12 mouse cellular contexts compared by ENCODE assay signal in genomic region chr6:136475171-136475860, GRCm38 (mm10). TPM values are rescaled to one million over a fixed set of nuclear protein-coding genes. Genes with fewer than 3 reads are reported as not detected.
DNase-seq lines count a peak whose midpoint lies in the region; ATAC-seq and TF ChIP-seq lines count a peak whose summit lies in the region.
"Had no signal": no experiment of that assay in that cellular context is flagged by ENCODE, and none has a peak within 500 bp of the region (broad histone marks: within the 10 kb centered on the region; RNA-seq: fewer than 3 reads in every experiment).

No protein-coding gene starts in this region.

- TF ChIP-seq POLR2A in olfactory bulb, adult 2 months (IDR thresholded peaks at IDR 0.05; ENCODE audit: insufficient read depth, low read depth, low read length), result no peak

- H3K27ac ChIP-seq in heart, embryonic 10.5 days, result peak overlapping the region; percentile 56
- no peak overlapping the region for H3K27ac ChIP-seq in neural tube, embryonic 11.5 days (ENCODE audit: low read depth, low read length)
- no peak overlapping the region for H3K27ac ChIP-seq in neural tube, embryonic 15.5 days (replicated peaks)
- no peak overlapping the region for H3K27ac ChIP-seq in forebrain, embryonic 14.5 days (ENCODE audit: low read depth, low read length)
- 0 out of 2 replicates have a peak overlapping the region, but pooled peaks have one; percentile 14 for H3K27ac ChIP-seq in olfactory bulb, adult 2 months (ENCODE audit: insufficient read depth, low read depth, low read length)
- H3K27ac ChIP-seq: lung, embryonic 15.5 days; stomach, embryonic 15.5 days had no signal

- TF ChIP-seq CTCF in olfactory bulb, adult 2 months (IDR thresholded peaks at IDR 0.05; ENCODE audit: insufficient read depth, low read depth, low read length), result no peak

- intact Hi-C loops in heart, postnatal 25 days (cut with DNase I), result no loop called here

- no peaks in the 10 kb centered on the region for H3K9me3 ChIP-seq in heart, embryonic 10.5 days
- H3K9me3 ChIP-seq in neural tube, embryonic 11.5 days (ENCODE audit: control insufficient read depth, low read length), result no peaks in the 10 kb centered on the region
- H3K9me3 ChIP-seq in neural tube, embryonic 15.5 days (replicated peaks), result 0 out of 2 replicates have a peak, but pooled peaks cover 3% of the 10 kb centered on the region
- H3K9me3 ChIP-seq in forebrain, embryonic 14.5 days (replicated peaks; ENCODE audit: control insufficient read depth, low read length), result no peaks in the 10 kb centered on the region
- H3K9me3 ChIP-seq: lung, embryonic 15.5 days; stomach, embryonic 15.5 days had no signal

- no peak overlapping the region for H3K9ac ChIP-seq in neural tube, embryonic 11.5 days (ENCODE audit: low read length)
- no peak overlapping the region for H3K9ac ChIP-seq in neural tube, embryonic 15.5 days (replicated peaks)
- H3K9ac ChIP-seq in forebrain, embryonic 14.5 days (ENCODE audit: low read length), result no peak overlapping the region
- H3K9ac ChIP-seq: lung, embryonic 15.5 days; stomach, embryonic 15.5 days had no signal

- 36% methylated on average over 6 of the region's 6 CpGs for WGBS in heart, embryonic 10.5 days
- WGBS in neural tube, embryonic 11.5 days, result 25% methylated on average over 6 of the region's 6 CpGs
- WGBS in neural tube, embryonic 15.5 days, result 29% methylated on average over 6 of the region's 6 CpGs
- 21% methylated on average over 6 of the region's 6 CpGs for WGBS in forebrain, embryonic 14.5 days
- 30% methylated on average over 6 of the region's 6 CpGs for WGBS in olfactory bulb, adult 2 months

- H3K27me3 ChIP-seq in heart, embryonic 10.5 days (ENCODE audit: insufficient read depth, poor library complexity, severe bottlenecking), result no peaks in the 10 kb centered on the region
- no peaks in the 10 kb centered on the region for H3K27me3 ChIP-seq in neural tube, embryonic 11.5 days (ENCODE audit: control insufficient read depth, insufficient read depth, low read length)
- H3K27me3 ChIP-seq in neural tube, embryonic 15.5 days (replicated peaks), result no peaks in the 10 kb centered on the region
- no peaks in the 10 kb centered on the region for H3K27me3 ChIP-seq in forebrain, embryonic 14.5 days (replicated peaks; ENCODE audit: control insufficient read depth, insufficient read depth, low read length)
- H3K27me3 ChIP-seq: lung, embryonic 15.5 days; stomach, embryonic 15.5 days had no signal

- peaks cover 47% of the 10 kb centered on the region for H3K4me1 ChIP-seq in heart, embryonic 10.5 days
- no peaks in the 10 kb centered on the region for H3K4me1 ChIP-seq in neural tube, embryonic 11.5 days (ENCODE audit: control insufficient read depth, insufficient read depth, low read length)
- H3K4me1 ChIP-seq in neural tube, embryonic 15.5 days, result peaks cover 21% of the 10 kb centered on the region
- H3K4me1 ChIP-seq in forebrain, embryonic 14.5 days (ENCODE audit: control insufficient read depth, insufficient read depth, low read length), result peaks cover 8% of the 10 kb centered on the region
- peaks cover 13% of the 10 kb centered on the region for H3K4me1 ChIP-seq in olfactory bulb, adult 2 months (ENCODE audit: control insufficient read depth, insufficient read depth, low read length)

- H3K36me3 ChIP-seq in heart, embryonic 10.5 days, result no peaks in the 10 kb centered on the region
- no peaks in the 10 kb centered on the region for H3K36me3 ChIP-seq in neural tube, embryonic 11.5 days (ENCODE audit: control insufficient read depth, insufficient read depth, low read length)
- no peaks in the 10 kb centered on the region for H3K36me3 ChIP-seq in neural tube, embryonic 15.5 days
- no peaks in the 10 kb centered on the region for H3K36me3 ChIP-seq in forebrain, embryonic 14.5 days (ENCODE audit: control insufficient read depth, insufficient read depth, low read length)
- H3K36me3 ChIP-seq: lung, embryonic 15.5 days; stomach, embryonic 15.5 days had no signal

- DNase-seq in heart, embryonic 10.5 days (ENCODE audit: low spot score), result no peak
- DNase-seq in heart, postnatal 25 days (ENCODE audit: low spot score), result no peak
- DNase-seq in neural tube, embryonic 11.5 days (ENCODE audit: low spot score), result peak; percentile 46
- peak; percentile 18 for DNase-seq in forebrain, embryonic 14.5 days (ENCODE audit: low spot score)
- DNase-seq in thymus, postnatal 10 days (ENCODE audit: low spot score in 2 of 2), result no peak
- no peak for DNase-seq in lung, postnatal 14 days

- no peak overlapping the region for H3K4me2 ChIP-seq in neural tube, embryonic 11.5 days (ENCODE audit: low read depth)
- H3K4me2 ChIP-seq in neural tube, embryonic 15.5 days, result no peak overlapping the region
- H3K4me2 ChIP-seq in forebrain, embryonic 14.5 days (ENCODE audit: low read length), result no peak overlapping the region
- H3K4me2 ChIP-seq: lung, embryonic 15.5 days; stomach, embryonic 15.5 days had no signal

- H3K4me3 ChIP-seq in heart, embryonic 10.5 days, result no peak overlapping the region
- no peak overlapping the region for H3K4me3 ChIP-seq in neural tube, embryonic 11.5 days (ENCODE audit: low read depth, low read length)
- H3K4me3 ChIP-seq in neural tube, embryonic 15.5 days (replicated peaks), result no peak overlapping the region
- H3K4me3 ChIP-seq in forebrain, embryonic 14.5 days (ENCODE audit: low read depth, low read length), result no peak overlapping the region
- no peak overlapping the region for H3K4me3 ChIP-seq in olfactory bulb, adult 2 months (ENCODE audit: insufficient read depth, low read depth, low read length)
- H3K4me3 ChIP-seq: lung, embryonic 15.5 days; stomach, embryonic 15.5 days had no signal

- ATAC-seq in neural tube, embryonic 11.5 days (ENCODE audit: insufficient read depth, low FRiP score, low TSS enrichment), result no peak
- no peak for ATAC-seq in neural tube, embryonic 15.5 days (ENCODE audit: low FRiP score)
- no peak for ATAC-seq in forebrain, embryonic 14.5 days

RNA-seq across cellular contexts. Expression of gene Atf7ip, which starts 30.7 kb away (rescaled TPM):
- 37.7 and 42.4 TPM in 2 replicates for polyA plus RNA-seq in heart, embryonic 10.5 days (2016; fragmentation: Nextera tagmentation; extraction: Ambion mirVana)
- 10 to 100 TPM; 79.8 to 92.6 TPM for total RNA-seq in heart, postnatal 25 days (2021)
- 51.1 and 56.4 TPM in 2 replicates for polyA plus RNA-seq in neural tube, embryonic 11.5 days (2014; fragmentation: Nextera tagmentation; extraction: Ambion mirVana)
- polyA plus RNA-seq in neural tube, embryonic 15.5 days (2015; fragmentation: Nextera tagmentation; extraction: Ambion mirVana), result 33.5 and 36.0 TPM in 2 replicates
- polyA plus RNA-seq in forebrain, embryonic 14.5 days (2014; fragmentation: Nextera tagmentation; extraction: Ambion mirVana), result 27.1 and 42.0 TPM in 2 replicates
- polyA plus RNA-seq in olfactory bulb, adult 2 months (2012; ENCODE audit: insufficient read depth, insufficient read length, low replicate concordance, missing spikeins), result 143 TPM in 1 of 2 replicates, not detected in the other

RNA-seq across cellular contexts. Expression of gene E330021D16Rik, which starts 59.9 kb away (rescaled TPM):
- polyA plus RNA-seq in heart, embryonic 10.5 days (2016; fragmentation: Nextera tagmentation; extraction: Ambion mirVana), result 0.11 TPM in 1 of 2 replicates, not detected in the other
- total RNA-seq in heart, postnatal 25 days (2021), result not detected
- polyA plus RNA-seq in neural tube, embryonic 11.5 days (2014; fragmentation: Nextera tagmentation; extraction: Ambion mirVana), result not detected in 2 replicates
- 0.13 TPM in 1 of 2 replicates, not detected in the other for polyA plus RNA-seq in neural tube, embryonic 15.5 days (2015; fragmentation: Nextera tagmentation; extraction: Ambion mirVana)
- polyA plus RNA-seq in forebrain, embryonic 14.5 days (2014; fragmentation: Nextera tagmentation; extraction: Ambion mirVana), result not detected in 2 replicates
- not detected in 2 replicates for polyA plus RNA-seq in olfactory bulb, adult 2 months (2012; ENCODE audit: insufficient read depth, insufficient read length, low replicate concordance, missing spikeins)
- total RNA-seq: heart, adult 8-10 months; layer of hippocampus, adult 8-10 months had no signal
- polyA plus RNA-seq: stomach, embryonic 15.5 days had no signal

Comparison
In these comparisons a context has a peak if more than half of its experiments do, and no peak if none do; other contexts are left out.
1. DNase-seq: peak in neural tube, embryonic 11.5 days (single experiment) and forebrain, embryonic 14.5 days (single experiment); none in heart, embryonic 10.5 days (single experiment), heart, postnatal 25 days (single experiment), thymus, postnatal 10 days (0 of 2) and lung, postnatal 14 days (single experiment).
2. H3K27ac ChIP-seq: peak in heart, embryonic 10.5 days (single experiment) and olfactory bulb, adult 2 months (single experiment); none in neural tube, embryonic 11.5 days (single experiment), neural tube, embryonic 15.5 days (single experiment) and forebrain, embryonic 14.5 days (single experiment).